Mouse (Mus musculus): ENCODE results near the gene Ctc1. TPM values are rescaled to one million over a fixed set of nuclear protein-coding genes. Genes with fewer than 3 reads are reported as not detected.
"Not testable (repeated sequence)": the region's sequence is repeated elsewhere in the genome, so short reads cannot be mapped to it uniquely, and the experiment has no call there.

The Ctc1 gene
- 10 to 100 TPM; 10.1 to 12.7 (median 11.0) TPM for total RNA-seq (2022)

GRCm38 (mm10) chr11:69015644-69016441 lies at the start of gene Ctc1:
Gene Ctc1, plus strand, starts transcription at chr11:69015911.
- DNase-seq (ENCODE audit: low spot score in 2 of 2): peak; percentile 72 to 81

GRCm38 (mm10) chr11:68966554-68966953 lies 49.2 kb upstream of the Ctc1 start:
- no peak for DNase-seq (ENCODE audit: low spot score in 2 of 2)

- peak; percentile 82 to 88 for DNase-seq (ENCODE audit: low spot score in 2 of 2)
Measured at GRCm38 (mm10) chr11:68967337-68968282, 48.1 kb upstream of the Ctc1 start, which contains the start of gene Slc25a35. Gene Slc25a35, plus strand, starts transcription at chr11:68968131.

GRCm38 (mm10) chr11:68968752-68969151 lies 47.0 kb upstream of the Ctc1 start:
- DNase-seq (ENCODE audit: low spot score in 2 of 2): no peak

GRCm38 (mm10) chr11:68970232-68970631 lies 45.5 kb upstream of the Ctc1 start:
- peak in 1 of 2 experiments; percentile 44 for DNase-seq (ENCODE audit: low spot score in 2 of 2)

GRCm38 (mm10) chr11:68973250-68974058 lies 42.3 kb upstream of the Ctc1 start:
- peak; percentile 83 to 87 for DNase-seq (ENCODE audit: low spot score in 2 of 2)

- no peak for DNase-seq (ENCODE audit: low spot score in 2 of 2)
Measured at GRCm38 (mm10) chr11:68974059-68974450, 41.7 kb upstream of the Ctc1 start.

GRCm38 (mm10) chr11:68975085-68975484 lies 40.6 kb upstream of the Ctc1 start, which contains the start of gene Rangrf:
Gene Rangrf, minus strand, starts transcription at chr11:68975185.
- no peak for DNase-seq (ENCODE audit: low spot score in 2 of 2)

GRCm38 (mm10) chr11:68975601-68976000 lies 40.1 kb upstream of the Ctc1 start:
- DNase-seq (ENCODE audit: low spot score in 2 of 2): no peak

- DNase-seq (ENCODE audit: low spot score in 2 of 2): no peak
Measured at GRCm38 (mm10) chr11:68979320-68979733, 36.4 kb upstream of the Ctc1 start.

- DNase-seq (ENCODE audit: low spot score in 2 of 2): no peak
Measured at GRCm38 (mm10) chr11:68980919-68981318, 34.8 kb upstream of the Ctc1 start.

- DNase-seq (ENCODE audit: low spot score in 2 of 2): peak; percentile 31 to 47
Measured at GRCm38 (mm10) chr11:68982639-68983369, 32.9 kb upstream of the Ctc1 start.

- no peak for DNase-seq (ENCODE audit: low spot score in 2 of 2)
Measured at GRCm38 (mm10) chr11:68987365-68987882, 28.3 kb upstream of the Ctc1 start.

- DNase-seq (ENCODE audit: low spot score in 2 of 2): peak; percentile 41 to 69
Measured at GRCm38 (mm10) chr11:68988341-68988740, 27.4 kb upstream of the Ctc1 start.

- DNase-seq (ENCODE audit: low spot score in 2 of 2): no peak
Measured at GRCm38 (mm10) chr11:68993122-68993521, 22.6 kb upstream of the Ctc1 start.

GRCm38 (mm10) chr11:68994377-68994776 lies 21.3 kb upstream of the Ctc1 start:
- DNase-seq (ENCODE audit: low spot score in 2 of 2): no peak

- DNase-seq (ENCODE audit: low spot score in 2 of 2): no peak
Measured at GRCm38 (mm10) chr11:68997080-68997479, 18.6 kb upstream of the Ctc1 start.

GRCm38 (mm10) chr11:69002782-69003181 lies 12.9 kb upstream of the Ctc1 start:
- DNase-seq (ENCODE audit: low spot score in 2 of 2): not testable (repeated sequence)

GRCm38 (mm10) chr11:69003592-69003991 lies 12.1 kb upstream of the Ctc1 start:
- no peak for DNase-seq (ENCODE audit: low spot score in 2 of 2)

- no peak for DNase-seq (ENCODE audit: low spot score in 2 of 2)
Measured at GRCm38 (mm10) chr11:69005193-69005592, 10.5 kb upstream of the Ctc1 start.
